Mouse (Mus musculus): Measurements from ENCODE around the gene Baz1b. TPM values are rescaled to one million over a fixed set of nuclear protein-coding genes. Genes with fewer than 3 reads are reported as not detected.
"Not testable (repeated sequence)": the region's sequence is repeated elsewhere in the genome, so short reads cannot be mapped to it uniquely, and the experiment has no call there.

Baz1b gene
- total RNA-seq, 2 experiments from 2014 or later, result 66.1 to 129 TPM

DNA sequence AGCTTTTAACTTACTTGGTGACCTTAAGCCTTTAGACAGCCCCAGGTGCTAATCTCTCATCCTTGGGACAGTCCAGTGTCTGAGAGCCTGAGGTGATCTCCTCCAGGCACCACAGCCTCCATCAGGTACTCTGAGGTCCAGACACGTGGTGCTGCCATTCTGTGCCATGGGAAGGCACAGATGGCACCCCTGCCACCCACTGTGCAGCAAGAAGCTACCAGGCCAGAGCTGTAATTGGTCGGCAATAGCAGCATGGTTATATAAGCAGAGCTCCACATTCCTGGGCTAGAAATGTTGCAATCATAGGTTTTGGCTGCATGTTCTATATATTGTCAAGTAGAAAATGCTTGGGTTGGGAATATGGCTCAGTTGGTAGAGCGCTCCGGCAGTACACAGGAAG lies 8.1 kb upstream of the Baz1b start:
- no peak for ATAC-seq (ENCODE audit: poor library complexity, severe bottlenecking)

DNA sequence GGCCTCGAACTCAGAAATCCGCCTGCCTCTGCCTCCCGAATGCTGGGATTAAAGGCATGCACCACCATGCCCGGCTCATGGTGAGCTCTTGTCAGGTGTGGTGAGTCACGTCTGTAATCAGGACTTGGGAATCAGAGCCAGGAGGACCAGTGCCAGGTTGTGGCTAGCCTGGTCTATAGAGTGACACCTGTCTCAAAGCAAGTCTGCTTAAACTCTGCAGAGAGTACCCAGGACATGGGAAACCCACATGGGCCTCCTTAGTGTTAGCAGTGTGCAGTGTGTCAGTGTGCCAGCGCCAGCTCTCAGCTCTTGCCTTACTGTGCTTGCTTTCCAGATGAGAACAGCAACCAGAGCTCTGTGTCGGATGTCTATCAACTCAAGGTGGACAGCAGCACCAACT lies 7.4 kb upstream of the Baz1b start:
- no peak for ATAC-seq (ENCODE audit: poor library complexity, severe bottlenecking)

DNA sequence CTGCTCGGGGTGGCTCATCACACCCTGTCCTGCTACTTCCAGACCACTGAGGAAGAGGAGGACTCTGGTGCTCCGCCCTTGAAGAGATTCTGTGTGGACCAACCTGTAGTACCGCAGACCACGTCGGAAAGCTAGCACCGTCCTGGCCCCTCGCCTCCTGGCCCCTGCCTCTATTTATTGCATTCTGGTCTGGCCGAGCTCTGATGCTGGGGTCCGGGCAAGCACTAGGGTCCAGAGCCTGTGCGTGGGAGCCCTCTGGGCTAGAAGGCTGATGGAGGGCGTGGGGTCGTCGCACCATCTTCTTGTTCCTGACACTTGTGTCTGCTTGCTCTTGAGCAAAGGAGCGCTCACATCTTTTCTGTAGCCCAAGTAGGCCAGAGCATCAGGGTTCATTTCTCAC lies 6.3 kb upstream of the Baz1b start:
- ATAC-seq (ENCODE audit: poor library complexity, severe bottlenecking), result no peak

DNA sequence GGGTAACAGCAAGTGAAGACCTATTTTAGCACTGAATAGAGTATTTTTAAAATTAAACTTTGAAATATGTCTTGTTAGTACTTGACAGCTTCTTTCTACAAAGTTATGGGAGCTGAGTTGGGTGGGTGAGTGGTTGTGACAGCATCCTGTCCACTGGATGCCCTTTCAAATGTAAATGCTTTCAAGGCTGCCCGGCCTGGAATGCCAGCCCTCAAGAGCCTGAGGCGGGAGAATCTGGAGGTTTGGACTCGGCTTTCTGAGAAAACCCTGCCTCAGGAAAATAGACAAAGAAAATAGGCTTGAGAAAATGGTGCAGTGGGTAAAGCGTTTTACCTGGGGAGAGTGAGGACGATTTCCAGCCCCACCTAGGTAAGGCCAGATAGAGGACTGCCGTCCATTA lies 5.3 kb upstream of the Baz1b start:
- no peak for ATAC-seq (ENCODE audit: poor library complexity, severe bottlenecking)

DNA sequence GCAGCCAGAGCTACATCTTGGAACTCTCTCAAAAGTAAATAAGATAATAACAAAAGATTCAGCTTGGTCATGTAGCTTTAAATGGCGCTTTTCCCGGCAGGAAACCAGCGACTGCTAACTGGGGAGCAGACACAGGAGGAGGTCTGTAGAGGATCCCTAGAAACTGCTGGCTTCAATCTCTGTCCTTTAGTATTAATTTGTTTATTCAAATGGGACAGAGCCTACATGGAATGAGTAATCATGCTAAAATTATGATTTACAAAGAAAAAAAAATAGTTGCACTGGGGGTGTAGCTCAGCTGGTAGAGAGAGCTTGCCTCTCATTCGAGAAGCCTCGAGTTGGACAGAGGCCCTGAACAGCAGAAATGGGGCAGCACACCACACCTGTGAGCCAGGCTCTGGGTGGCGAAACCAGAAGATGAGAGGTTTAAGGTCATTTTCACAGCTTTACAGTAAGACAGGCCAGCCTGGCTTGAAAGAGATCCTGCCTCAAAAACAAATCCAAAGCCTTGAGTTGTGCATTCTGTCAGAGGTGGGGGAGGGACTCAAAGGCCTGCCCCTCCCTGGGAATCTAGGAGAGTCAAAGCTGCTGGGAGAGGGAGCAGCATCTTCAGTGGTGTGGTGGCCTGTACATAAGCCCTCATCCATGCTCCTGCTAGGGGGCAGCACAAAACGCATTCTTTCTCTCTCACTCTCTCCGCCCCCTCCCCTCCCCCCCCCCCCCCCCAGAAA lies 3.8 kb upstream of the Baz1b start:
- ATAC-seq (ENCODE audit: poor library complexity, severe bottlenecking), result no peak

GRCm38 (mm10) chr5:135185016-135185415 lies 2.0 kb upstream of the Baz1b start:
- ATAC-seq (ENCODE audit: poor library complexity, severe bottlenecking), result no peak

GRCm38 (mm10) chr5:135185596-135185995 lies 1.5 kb upstream of the Baz1b start:
- no peak for ATAC-seq (ENCODE audit: poor library complexity, severe bottlenecking)

DNA sequence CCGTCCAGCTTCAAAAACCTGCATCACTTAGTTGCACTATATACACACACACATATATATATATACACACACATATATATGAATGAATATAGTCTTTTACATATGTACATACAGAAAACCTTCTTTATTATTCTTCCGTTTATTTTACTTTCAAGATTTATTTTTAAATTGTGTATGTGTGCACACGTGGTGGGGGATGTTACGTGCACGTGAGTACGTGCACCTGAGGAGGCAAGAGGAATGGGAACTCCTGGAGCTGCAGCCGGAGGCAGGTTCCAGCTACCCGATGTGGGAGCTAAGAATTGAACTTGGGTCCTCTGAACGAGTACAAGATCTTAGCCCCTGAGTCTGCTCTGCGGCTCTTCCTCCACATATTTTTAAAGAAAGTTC lies 838 bp upstream of the Baz1b start:
- 0 out of 2 replicates have a peak, but pooled peaks have one; percentile 0 for ATAC-seq (ENCODE audit: poor library complexity, severe bottlenecking)

GRCm38 (mm10) chr5:135187349-135188213 lies 517 bp downstream of the Baz1b start:
- peak; percentile 20 for ATAC-seq (ENCODE audit: poor library complexity, severe bottlenecking)

GRCm38 (mm10) chr5:135188214-135188554 lies 1.1 kb downstream of the Baz1b start:
- no peak for ATAC-seq (ENCODE audit: poor library complexity, severe bottlenecking)

DNA sequence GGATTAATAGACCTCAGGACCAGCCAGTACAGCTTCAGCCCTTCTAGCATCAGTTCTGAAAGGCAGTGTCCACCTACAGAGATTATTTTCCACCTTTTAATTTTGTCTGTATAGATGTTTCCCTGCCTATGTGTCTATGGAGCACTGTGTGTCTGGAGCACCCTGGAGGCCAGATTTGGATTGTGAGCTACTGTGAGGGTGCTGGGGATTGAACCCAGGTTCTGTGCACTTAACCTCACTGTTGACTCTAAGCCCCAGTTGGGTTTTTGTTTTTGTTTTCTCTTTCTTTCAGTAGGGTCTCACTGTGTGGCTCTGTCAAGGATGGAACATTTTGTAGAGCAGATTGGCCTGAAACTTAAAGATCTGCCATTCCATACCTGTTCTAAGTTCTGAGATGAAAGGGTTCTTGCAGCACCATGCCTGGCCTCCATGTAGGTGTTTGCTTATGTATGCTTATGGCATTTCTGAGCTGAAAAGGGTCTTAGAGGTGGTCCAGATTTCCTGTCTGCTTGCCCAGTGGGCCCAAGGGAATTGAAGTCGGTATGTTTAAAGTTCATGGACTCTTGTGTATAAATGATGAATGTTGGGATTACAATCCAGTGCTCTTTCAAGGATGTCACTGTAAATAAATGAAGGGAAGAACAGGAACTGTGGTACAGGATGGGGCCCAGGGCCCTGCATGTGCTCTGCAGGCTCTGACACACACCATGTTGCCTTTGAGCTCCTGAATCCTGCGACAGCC lies 2.4 kb downstream of the Baz1b start:
- ATAC-seq (ENCODE audit: poor library complexity, severe bottlenecking), result no peak

GRCm38 (mm10) chr5:135191620-135192019 lies 4.6 kb downstream of the Baz1b start:
- ATAC-seq (ENCODE audit: poor library complexity, severe bottlenecking), result peak; percentile 23; the same call in 1 of the 2 replicates

- no peak for ATAC-seq (ENCODE audit: poor library complexity, severe bottlenecking)
Measured at GRCm38 (mm10) chr5:135192431-135192830, 5.4 kb downstream of the Baz1b start.

GRCm38 (mm10) chr5:135196367-135196766 lies 9.3 kb downstream of the Baz1b start:
- ATAC-seq (ENCODE audit: poor library complexity, severe bottlenecking), result peak; percentile 95

DNA sequence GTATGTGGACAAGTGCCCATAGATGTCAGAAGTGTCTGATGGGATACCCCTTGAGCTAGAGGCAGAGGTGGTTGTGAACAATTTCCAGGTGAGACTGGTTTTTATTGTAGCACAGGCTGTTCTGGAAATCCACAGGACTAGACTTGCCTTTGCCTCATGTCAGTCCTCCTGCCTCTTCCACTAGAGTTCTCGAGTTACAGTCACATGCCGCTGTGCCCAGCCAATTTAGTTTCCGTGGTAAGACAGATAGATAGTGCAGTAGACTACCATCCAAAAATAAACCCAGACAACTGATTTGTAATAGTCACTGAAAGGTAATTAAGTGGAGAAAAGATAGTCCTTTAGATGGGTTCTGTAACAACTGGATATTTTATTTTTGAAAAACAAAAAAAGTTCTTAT lies 15.7 kb downstream of the Baz1b start:
- no peak for ATAC-seq (ENCODE audit: poor library complexity, severe bottlenecking)

DNA sequence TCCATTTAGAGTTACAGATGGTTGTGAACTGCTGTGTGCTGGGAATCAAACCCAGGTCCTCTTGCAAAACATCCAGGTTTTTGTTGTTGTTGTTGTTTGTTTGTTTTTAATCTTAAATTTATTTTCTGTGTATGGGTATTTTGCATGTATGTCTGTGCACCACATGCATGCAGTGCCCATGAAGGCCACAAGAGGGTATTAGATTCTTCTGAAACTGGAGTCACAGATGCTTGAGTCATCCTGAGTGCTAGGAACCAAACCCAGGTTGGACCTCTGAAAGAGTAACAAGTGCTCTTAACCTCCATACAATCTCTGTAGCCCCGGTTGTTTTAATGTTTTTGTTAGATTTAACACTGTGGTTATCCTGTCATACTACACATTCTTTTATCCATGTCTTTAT lies 21.1 kb downstream of the Baz1b start:
- no peak for ATAC-seq (ENCODE audit: poor library complexity, severe bottlenecking)

DNA sequence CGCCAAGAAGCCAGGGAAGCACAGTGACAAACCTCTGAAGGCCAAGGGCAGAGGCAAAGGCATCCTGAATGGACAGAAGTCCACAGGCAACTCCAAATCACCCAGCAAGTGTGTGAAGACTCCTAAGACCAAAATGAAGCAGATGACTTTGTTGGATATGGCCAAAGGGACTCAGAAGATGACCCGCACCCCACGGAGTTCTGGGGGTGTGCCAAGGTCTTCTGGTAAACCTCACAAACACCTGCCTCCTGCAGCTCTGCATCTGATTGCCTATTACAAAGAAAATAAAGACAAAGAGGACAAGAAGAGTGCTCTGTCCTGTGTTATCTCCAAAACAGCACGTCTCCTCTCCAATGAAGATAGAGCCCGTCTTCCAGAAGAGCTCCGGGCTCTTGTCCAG lies 29.8 kb downstream of the Baz1b start:
- no peak for ATAC-seq (ENCODE audit: poor library complexity, severe bottlenecking)

GRCm38 (mm10) chr5:135220941-135221340 lies 33.9 kb downstream of the Baz1b start:
- no peak for ATAC-seq (ENCODE audit: poor library complexity, severe bottlenecking)

- ATAC-seq (ENCODE audit: poor library complexity, severe bottlenecking), result no peak
Measured at GRCm38 (mm10) chr5:135222066-135222465, 35.0 kb downstream of the Baz1b start.

DNA sequence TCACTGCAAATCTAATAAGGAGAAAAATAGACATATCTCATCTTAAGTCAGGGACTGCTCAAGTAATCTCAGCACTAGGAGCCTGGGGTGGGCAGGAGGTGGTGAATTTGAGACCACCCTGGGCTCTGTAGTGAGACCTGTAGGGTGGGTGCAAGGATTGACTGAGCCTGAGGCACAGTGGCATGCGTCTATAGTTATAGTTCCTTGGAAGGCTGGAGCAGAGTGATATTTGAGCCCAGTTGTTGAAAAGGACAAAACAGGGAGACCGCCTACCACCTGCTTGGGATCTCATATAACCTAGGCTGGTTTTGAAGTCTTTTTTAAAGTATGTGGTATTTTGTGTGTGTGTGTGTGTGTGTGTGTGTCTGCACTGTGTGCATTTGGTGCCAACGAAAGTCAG lies 37.1 kb downstream of the Baz1b start:
- no peak for ATAC-seq (ENCODE audit: poor library complexity, severe bottlenecking)

- not testable (repeated sequence) for ATAC-seq (ENCODE audit: poor library complexity, severe bottlenecking)
Measured at GRCm38 (mm10) chr5:135225879-135226278, 38.8 kb downstream of the Baz1b start.

GRCm38 (mm10) chr5:135230186-135230585 lies 43.1 kb downstream of the Baz1b start:
- ATAC-seq (ENCODE audit: poor library complexity, severe bottlenecking), result no peak
